Mouse (Mus musculus) left cerebral cortex, adult 9 months (tissue): ENCODE measurements around the gene Lhx1.

Experiments
- DNase-seq, 2 experiments: peaks; one replicate each; pipeline ENCODE4 v3.0.0; 2022; ENCODE audit warnings: low spot score in 2 of 2

The Lhx1 gene

DNA sequence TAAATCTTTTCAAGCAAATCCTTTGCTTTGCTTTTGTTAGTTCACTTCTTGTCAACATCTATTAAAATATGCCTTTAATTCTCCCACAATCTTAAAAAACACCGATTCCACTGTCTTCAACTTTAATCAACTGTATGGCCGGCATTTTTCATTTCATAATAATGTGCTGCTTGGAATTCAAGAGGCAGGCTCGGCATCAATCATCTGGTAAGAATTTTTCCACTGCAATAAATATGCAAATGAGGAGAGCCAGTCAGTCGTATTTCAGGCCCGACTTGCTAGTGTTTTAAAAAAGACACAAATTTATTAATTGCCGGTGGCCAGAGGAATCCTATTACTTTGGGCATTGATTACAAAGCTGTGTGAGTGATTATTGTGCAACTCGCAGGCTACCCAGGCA, 43.7 kb downstream of the Lhx1 start:
- DNase-seq = no peak

DNA sequence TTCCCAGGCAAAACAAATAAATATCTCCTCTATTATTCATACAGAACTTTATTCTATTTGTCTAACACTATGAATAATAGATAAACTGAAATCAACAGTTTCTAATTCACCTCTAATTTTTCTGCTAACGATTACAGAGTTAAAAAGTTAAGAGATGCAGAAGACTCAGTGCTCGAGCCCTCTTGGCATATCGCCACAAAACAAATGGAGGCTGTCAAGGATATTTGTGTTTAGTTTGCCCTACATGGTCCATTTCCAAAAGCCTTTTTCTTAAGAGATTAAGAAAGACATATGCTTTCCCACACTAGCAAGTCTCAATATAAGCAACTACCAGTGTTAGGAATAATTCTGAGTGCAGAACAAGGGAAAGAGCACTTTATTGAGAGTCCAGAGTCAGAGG, 44.9 kb downstream of the Lhx1 start:
- DNase-seq = no peak

DNA sequence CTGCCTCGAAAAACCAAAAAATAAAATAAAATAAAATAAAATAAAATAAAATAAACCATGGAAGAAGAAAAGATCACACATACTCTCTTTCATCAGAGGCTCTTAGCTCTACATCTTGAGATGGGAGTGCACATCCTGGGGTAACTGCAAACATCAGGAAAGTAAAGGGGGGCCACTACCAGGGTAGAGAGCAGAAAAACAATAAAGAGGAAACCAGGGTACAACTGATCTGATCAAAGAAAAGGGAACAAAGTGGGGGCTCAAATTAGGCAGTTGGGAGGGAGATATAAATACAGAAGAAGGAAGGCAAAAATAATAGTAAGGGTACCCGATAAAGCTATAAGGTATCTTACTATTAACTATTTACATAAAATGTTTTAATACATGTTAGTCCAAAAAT, 48.7 kb downstream of the Lhx1 start:
- DNase-seq = no peak

DNA sequence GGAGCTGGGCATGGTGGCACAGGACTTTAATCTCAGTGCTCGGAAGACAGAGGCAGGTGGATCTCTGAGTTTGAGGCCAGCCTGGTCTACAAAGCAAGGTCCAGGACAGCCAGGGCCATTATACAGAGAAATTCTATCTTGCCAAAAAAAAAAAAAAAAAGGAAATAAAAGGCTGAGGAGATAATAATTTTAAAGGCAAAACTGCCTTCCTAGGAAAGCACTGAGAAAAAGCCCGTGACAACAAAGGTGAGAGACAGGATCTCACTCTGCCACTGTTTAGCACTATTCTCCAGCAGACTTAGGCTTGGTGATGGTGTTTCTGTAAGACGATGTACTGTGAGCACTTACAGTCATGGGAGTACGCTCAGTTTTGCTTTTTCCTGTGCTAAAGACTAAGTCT, 49.3 kb downstream of the Lhx1 start:
- DNase-seq = no peak

DNA sequence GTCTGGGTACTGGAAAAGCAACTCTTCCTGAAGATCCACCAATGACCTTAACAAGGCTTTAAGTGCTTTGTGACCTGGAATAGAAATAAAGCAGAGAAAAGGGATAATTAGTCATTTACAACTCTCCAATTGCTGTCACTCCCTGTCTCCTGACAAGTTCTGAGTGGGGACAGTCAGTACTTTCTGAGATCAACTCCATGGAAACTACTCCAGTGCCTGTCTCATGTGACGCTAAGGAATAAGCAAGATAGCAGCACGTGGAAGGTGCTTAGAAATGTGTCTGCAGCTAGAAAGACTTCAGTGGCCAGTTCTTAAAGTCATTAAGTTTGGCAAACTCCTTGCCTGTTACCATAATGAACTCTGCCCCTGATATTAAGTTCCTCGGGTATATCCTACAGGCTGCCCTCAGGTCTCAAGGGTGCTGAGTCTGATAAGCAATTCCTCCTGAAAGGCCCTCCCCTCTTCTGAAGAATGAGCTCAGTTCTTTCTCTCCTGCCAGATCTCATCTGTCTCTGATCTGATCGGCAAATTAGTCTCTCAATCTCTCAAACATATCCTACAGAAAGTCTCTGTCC, 52.2 kb downstream of the Lhx1 start:
- no peak for DNase-seq
